Mouse (Mus musculus): ENCODE data around the gene Eif2b5. TPM values are rescaled to one million over a fixed set of nuclear protein-coding genes. Genes with fewer than 3 reads are reported as not detected.
A peak's percentile ranks its signal among the peaks of the same experiment; 100 is the strongest.
"Not testable (repeated sequence)": the region's sequence is repeated elsewhere in the genome, so short reads cannot be mapped to it uniquely, and the experiment has no call there.

Gene Eif2b5
- total RNA-seq, 2 experiments from 2014 or later, result 55.1 to 60.2 TPM

DNA sequence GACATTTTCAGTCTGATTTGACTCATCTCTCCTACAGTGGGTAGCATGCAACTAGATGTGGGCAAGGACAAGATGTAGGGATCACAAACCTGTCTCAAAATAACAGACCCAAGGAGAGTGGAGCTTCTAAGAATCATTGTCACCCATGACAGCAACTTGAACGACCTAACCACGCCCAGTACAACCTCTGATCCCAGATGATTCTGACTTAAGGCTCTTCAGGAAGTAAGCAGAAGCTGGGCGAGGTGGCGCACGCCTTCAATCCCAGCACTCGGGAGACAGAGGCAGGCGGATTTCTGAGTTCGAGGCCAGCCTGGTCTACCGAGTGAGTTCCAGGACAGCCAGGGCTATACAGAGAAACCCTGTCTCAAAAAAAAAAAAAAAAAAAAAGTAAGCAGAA lies 9.9 kb upstream of the Eif2b5 start:
- not testable (repeated sequence) for DNase-seq

DNA sequence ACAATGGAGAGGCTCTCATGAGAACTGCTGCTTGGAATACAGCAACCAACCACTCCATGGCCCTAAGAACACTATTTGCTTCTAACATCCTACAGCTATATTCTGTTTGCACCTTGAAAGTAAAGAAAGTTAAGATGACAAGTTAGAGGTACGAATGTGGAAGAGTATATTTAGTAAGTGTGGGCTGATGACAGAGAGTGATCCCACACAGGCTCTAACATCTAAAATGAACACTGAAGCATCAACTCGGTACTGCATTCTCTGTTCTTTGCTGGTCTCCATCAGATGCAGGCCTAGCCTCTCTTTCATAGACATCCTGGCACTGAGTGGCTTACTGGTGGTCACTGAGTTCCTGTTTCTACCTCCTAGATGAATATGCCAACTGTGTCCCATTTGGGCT lies 9.4 kb upstream of the Eif2b5 start:
- no peak for DNase-seq

GRCm38 (mm10) chr16:20490581-20490980 lies 8.0 kb upstream of the Eif2b5 start:
- peak; percentile 16 to 33 for DNase-seq

DNA sequence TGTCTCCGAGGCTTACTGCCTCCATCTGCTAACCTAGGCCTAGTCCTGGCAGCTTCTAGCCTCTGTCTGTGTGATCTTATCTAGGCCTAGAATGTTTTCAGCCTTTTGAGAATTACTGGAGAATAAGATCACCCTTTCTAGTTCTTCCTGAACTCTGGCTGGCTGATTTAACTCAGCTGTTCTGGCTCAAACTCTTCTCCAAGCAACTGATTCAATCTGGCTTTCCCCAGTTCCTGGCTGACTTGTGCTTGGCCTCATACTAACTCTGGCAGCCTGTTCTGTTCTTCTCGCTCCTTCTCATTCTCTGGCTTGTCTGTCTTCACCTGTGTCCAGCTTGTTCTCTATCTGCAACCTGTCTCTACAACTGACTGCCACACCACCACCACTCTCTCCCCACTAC lies 7.3 kb upstream of the Eif2b5 start:
- DNase-seq, result peak; percentile 37 to 61

DNA sequence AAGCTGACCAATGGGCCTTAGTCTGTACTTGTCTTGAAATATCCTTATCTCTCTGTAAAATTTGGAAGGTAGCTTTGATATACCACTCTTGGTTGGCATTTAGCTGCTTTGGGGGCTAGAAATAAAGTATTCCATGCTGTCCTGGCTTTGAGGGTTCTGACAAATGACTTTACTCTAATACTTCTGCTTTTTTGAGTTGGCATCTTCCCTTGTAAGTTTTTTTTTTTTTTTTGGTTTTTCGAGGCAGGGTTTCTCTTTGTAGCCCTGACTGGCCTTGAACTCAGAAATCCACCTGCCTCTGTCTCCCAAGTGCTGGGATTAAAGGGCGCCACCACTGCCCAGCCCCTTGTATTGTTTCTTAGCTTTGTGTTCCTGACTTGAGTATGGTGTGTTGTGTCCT lies 5.2 kb upstream of the Eif2b5 start:
- DNase-seq, result no peak

DNA sequence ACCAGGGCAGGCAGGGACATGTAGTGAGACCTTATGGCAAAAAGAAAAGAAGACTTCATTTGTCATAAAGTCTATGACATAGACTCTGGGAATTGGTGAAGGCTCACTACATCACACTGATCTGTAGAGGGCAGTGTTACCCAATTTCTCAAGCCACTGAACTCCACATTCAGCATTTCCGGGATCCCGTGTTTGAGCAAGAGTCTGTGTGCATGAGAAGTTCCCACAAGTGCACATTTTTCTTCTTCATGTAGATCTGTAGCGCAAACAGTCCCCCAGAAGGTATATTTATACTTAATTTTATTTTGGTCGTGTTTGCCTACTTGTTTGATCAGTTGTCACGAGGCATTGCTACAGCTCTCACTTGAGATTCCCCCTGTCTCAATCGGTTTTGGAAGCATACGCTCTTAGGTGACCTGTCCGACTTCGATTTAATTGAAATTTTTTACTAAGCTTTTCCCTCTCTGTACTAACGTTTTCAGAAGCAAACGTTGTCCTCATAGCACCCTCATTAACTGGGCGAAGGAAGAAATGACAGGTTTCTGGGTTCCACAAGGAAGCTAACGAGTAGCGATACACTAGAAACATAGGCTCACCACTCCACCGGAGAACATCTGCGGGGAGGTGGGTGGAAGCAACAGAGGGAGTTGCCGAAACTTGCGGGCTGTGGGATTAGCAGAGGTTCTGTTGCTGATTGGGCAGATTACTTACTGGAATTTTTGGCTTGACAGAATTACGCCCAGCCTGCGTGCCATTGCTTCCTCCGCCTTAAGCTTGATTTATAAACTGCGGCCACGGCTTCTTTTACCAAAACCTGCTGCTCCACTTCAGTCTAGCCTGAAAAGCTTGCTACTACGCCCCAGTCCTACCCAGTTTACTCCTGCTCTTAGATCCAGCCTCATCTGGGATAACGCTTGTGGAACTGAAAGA lies 1.7 kb upstream of the Eif2b5 start:
- peak; percentile 79 to 82 for DNase-seq

GRCm38 (mm10) chr16:20497980-20498676 lies 489 bp upstream of the Eif2b5 start:
- DNase-seq, result peak in 1 of 2 experiments; percentile 42

DNA sequence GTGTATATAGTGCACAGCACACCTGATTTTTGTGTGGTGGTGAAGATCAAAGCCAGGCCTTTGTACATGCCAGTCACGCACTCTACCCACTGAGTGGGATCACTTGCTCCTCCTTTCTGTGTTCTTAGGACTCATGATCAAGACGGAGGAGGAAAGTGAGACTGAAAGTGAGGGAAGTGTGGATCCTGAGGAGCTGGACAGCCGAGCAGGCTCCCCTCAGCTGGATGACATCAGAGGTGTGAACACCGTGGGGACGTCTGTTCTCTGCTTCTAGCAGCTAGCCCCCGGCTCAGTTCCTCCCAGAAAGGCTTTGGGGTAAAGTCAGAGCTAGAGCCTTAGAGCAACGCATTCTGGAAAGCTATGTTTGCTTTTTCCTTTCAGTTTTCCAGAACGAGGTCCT lies 7.4 kb downstream of the Eif2b5 start:
- DNase-seq, result no peak

DNA sequence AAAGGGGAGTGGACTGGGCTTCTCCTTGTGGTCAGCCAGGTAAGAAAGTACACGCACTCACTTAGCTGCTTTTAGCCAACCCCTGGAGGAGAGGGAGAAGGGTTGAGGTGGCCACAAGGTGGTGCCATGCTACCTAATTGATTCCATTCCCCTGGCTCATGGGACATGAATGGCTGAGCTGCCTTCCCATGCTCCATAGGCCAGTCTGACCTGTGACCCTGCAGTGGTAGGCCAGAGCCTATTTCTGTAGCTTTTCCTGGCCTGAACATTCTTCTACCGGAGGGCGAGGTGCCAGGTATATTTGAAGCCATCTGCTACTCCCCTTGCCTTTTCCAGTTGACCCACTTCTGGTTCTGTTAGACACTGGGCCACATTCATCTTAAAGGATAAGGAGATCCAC lies 10.7 kb downstream of the Eif2b5 start:
- peak in 1 of 2 experiments; percentile 18 for DNase-seq

GRCm38 (mm10) chr16:20511277-20511847 lies 12.7 kb downstream of the Eif2b5 start:
- DNase-seq, result no peak

GRCm38 (mm10) chr16:20516032-20516431 lies 17.4 kb downstream of the Eif2b5 start:
- no peak for DNase-seq

DNA sequence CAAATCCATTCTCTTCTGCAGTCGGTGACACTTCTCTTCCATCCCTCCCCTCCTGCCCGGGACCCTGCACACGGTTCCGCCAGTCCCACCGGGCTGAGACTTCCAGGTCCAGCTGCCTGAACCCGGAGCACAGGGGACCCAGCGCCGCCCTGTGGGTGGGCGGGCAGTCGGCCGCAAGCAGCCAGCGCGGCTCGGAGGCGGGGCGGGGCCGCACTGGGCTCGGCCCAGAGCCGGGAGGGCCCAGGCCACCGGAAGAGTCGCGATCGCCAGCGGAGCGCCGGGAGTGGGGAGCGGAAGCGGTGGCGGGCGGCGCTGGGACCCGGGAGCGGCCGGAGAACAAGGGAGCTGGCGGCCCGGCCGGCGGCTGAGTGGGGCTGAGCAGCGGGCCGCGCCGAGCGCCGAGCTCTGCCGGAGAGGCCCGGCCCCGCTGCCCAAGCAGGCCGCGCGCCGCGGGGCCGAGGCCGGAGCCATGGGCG lies 18.1 kb downstream of the Eif2b5 start, which contains the start of gene Dvl3:
TSS of gene Dvl3 (plus strand) at position 257 of the 476 bp plus-strand sequence.
- peak; percentile 89 to 96 for DNase-seq

GRCm38 (mm10) chr16:20517216-20517615 lies 18.6 kb downstream of the Eif2b5 start:
- DNase-seq, result no peak

- peak; percentile 37 to 53 for DNase-seq
These were observed 19.2 kb downstream of the Eif2b5 start for GRCm38 (mm10) chr16:20517701-20518374.

DNA sequence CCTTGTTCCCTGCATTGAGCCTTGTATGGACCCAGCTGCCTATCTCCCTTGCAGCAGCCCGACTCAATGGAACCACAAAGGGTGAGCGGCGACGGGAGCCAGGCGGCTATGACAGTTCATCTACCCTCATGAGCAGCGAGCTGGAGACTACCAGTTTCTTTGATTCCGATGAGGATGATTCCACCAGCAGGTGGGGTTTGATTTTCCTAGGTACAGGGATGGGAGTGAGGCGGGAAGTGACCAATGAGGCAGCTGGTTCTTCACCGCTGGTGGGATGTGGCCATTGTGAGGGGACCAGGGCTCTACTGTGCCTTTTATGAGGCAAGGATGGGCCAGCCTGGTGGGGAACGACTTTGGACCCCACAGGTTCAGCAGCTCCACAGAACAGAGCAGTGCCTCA lies 25.3 kb downstream of the Eif2b5 start:
- DNase-seq, result no peak

GRCm38 (mm10) chr16:20528779-20529178 lies 30.2 kb downstream of the Eif2b5 start:
- no peak for DNase-seq

DNA sequence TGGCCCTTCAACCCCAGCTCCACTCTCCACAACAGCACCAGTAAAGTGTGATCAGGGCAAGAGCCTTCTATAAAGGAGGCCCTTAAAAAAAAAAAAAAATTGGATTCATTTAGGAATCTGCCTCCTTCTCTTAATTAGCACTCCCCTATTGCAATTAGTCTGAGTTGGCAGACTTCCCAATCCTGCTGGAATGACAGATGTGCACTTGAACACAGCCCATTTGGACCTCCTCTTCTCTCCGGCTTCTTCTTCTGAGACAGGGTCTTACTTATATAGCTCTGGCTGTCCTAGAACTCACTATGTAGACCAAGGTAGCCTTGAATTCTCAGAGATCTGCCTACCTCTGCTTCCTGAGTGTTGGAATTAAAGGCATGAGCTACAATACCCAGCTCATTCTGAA lies 30.8 kb downstream of the Eif2b5 start:
- no peak for DNase-seq

- DNase-seq, result no peak
These were observed 32.3 kb downstream of the Eif2b5 start for GRCm38 (mm10) chr16:20530941-20531340.

GRCm38 (mm10) chr16:20534617-20535295 lies 36.1 kb downstream of the Eif2b5 start:
- DNase-seq, result no peak

GRCm38 (mm10) chr16:20535296-20536080 lies 36.9 kb downstream of the Eif2b5 start, which contains the start of gene Ap2m1:
Gene Ap2m1 (plus strand): TSS chr16:20535478.
- peak; percentile 95 to 99 for DNase-seq

Measured in heart, adult 18-20 months (tissue).